Mouse (Mus musculus) E14TG2a.4 (cell line): ENCODE measurements around the gene Mcpt9.
"Not testable (repeated sequence)": the region's sequence is repeated elsewhere in the genome, so short reads cannot be mapped to it uniquely, and the experiment has no call there.

Experiments used
- CTCF ChIP-seq: conservative IDR thresholded peaks from 2 replicates; pipeline ENCODE4 v1.5.1; 2014; ENCODE audit warnings: low read length
- NANOG ChIP-seq: IDR thresholded peaks from 2 replicates; pipeline ENCODE4 v1.6.1; 2014; ENCODE audit warnings: borderline replicate concordance, low read length, mixed read lengths
- POU5F1 ChIP-seq: IDR thresholded peaks from 2 replicates; pipeline ENCODE4 v1.6.1; 2014; ENCODE audit warnings: low read length, borderline replicate concordance

DNA sequence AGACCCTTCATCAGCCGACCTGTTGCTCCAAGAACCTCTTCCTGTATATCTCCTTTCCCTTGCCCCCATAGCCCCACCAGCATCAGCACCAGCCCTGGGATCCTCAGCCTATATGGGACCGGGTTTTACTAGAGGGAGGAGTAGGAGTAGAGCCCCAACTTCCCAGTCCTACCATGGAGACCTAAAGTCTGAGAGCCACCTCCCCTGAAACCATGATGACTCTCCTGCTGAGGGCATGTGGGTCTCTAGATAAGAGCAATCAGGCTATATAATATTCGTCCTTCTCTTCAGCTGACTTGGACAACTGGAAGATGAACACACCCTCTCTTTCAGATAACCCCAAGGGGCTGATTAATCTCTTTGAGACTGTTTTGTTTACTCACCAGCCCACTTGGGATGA, 42.8 kb downstream of the Mcpt9 start:
- TF ChIP-seq CTCF, NANOG, POU5F1: not testable (repeated sequence)
